27 mouse cellular contexts compared by ENCODE assay signal in genomic region chr15:98521245-98521644, GRCm38 (mm10). TPM values are rescaled to one million over a fixed set of nuclear protein-coding genes. Genes with fewer than 3 reads are reported as not detected.
"Had no signal": no experiment of that assay in that cellular context is flagged by ENCODE, and none has a peak within 500 bp of the region (broad histone marks: within the 10 kb centered on the region; RNA-seq: fewer than 3 reads in every experiment).

No protein-coding gene starts in this region.

- H3K9me3 ChIP-seq: kidney, embryonic 15.5 days; liver, embryonic 13.5 days; midbrain, embryonic 13.5 days; neural tube, embryonic 12.5 days; neural tube, embryonic 15.5 days; stomach, embryonic 15.5 days had no signal

- H3K4me3 ChIP-seq: kidney, embryonic 15.5 days; left cerebral cortex, adult 2 months; liver, embryonic 13.5 days; midbrain, embryonic 13.5 days; neural tube, embryonic 12.5 days; neural tube, embryonic 15.5 days; stomach, embryonic 15.5 days had no signal

- H3K9ac ChIP-seq: kidney, embryonic 15.5 days; liver, embryonic 13.5 days; midbrain, embryonic 13.5 days; neural tube, embryonic 12.5 days; neural tube, embryonic 15.5 days; stomach, embryonic 15.5 days had no signal

- H3K27me3 ChIP-seq: kidney, embryonic 15.5 days; liver, embryonic 13.5 days; midbrain, embryonic 13.5 days; neural tube, embryonic 12.5 days; neural tube, embryonic 15.5 days; stomach, embryonic 15.5 days had no signal

- ATAC-seq: midbrain, embryonic 13.5 days had no signal

- H3K4me1 ChIP-seq: kidney, embryonic 15.5 days; neural tube, embryonic 12.5 days; stomach, embryonic 15.5 days had no signal

- DNase-seq: kidney, adult 8-10 months; kidney, postnatal 10 days; kidney, postnatal 36 days; layer of hippocampus, postnatal 36 days; liver, embryonic 13.5 days; lung, adult 2 months; right cerebral cortex, postnatal 25 days; thymus, postnatal 36 days had no signal

- H3K4me2 ChIP-seq: kidney, embryonic 15.5 days; liver, embryonic 13.5 days; midbrain, embryonic 13.5 days; neural tube, embryonic 12.5 days; neural tube, embryonic 15.5 days; stomach, embryonic 15.5 days had no signal

- H3K27ac ChIP-seq: kidney, embryonic 15.5 days; left cerebral cortex, adult 2 months; liver, embryonic 13.5 days; macrophage; midbrain, embryonic 13.5 days; neural tube, embryonic 12.5 days; neural tube, embryonic 15.5 days; stomach, embryonic 15.5 days had no signal

RNA-seq across cellular contexts. Expression of gene Olfr279, which starts 29.0 kb away (rescaled TPM):
- total RNA-seq: layer of hippocampus, adult 8-10 months; layer of hippocampus, postnatal 10 days; layer of hippocampus, postnatal 36 days; left cerebral cortex, adult 2 months; left cerebral cortex, postnatal 10 days; left cerebral cortex, postnatal 36 days; liver, adult 2 months; megakaryocyte, adult 5-6 weeks; midbrain, postnatal 0 days had no signal
- polyA plus RNA-seq: kidney, embryonic 15.5 days; limb, embryonic 11.5 days; limb, embryonic 14.5 days; liver, adult 2 months; liver, embryonic 13.5 days; liver, embryonic 16.5 days; lung, embryonic 16.5 days; macrophage; midbrain, embryonic 13.5 days; midbrain, postnatal 0 days; neural tube, embryonic 12.5 days; neural tube, embryonic 15.5 days; stomach, embryonic 15.5 days; urinary bladder, adult 2 months had no signal

RNA-seq across cellular contexts. Expression of gene Lalba, which starts 38.7 kb away (rescaled TPM):
- total RNA-seq: layer of hippocampus, adult 8-10 months; layer of hippocampus, postnatal 10 days; layer of hippocampus, postnatal 36 days; left cerebral cortex, adult 2 months; left cerebral cortex, postnatal 10 days; left cerebral cortex, postnatal 36 days; liver, adult 2 months; megakaryocyte, adult 5-6 weeks; midbrain, postnatal 0 days had no signal
- polyA plus RNA-seq: kidney, embryonic 15.5 days; limb, embryonic 11.5 days; liver, adult 2 months; liver, embryonic 13.5 days; liver, embryonic 16.5 days; macrophage; midbrain, embryonic 13.5 days; midbrain, postnatal 0 days; neural tube, embryonic 12.5 days; neural tube, embryonic 15.5 days; stomach, embryonic 15.5 days; urinary bladder, adult 2 months had no signal

RNA-seq across cellular contexts. Expression of gene 4930415O20Rik, which starts 49.6 kb away (rescaled TPM):
- total RNA-seq: layer of hippocampus, adult 8-10 months; layer of hippocampus, postnatal 10 days; layer of hippocampus, postnatal 36 days; left cerebral cortex, adult 2 months; left cerebral cortex, postnatal 10 days; left cerebral cortex, postnatal 36 days; liver, adult 2 months; megakaryocyte, adult 5-6 weeks had no signal
- polyA plus RNA-seq: kidney, embryonic 15.5 days; liver, adult 2 months; liver, embryonic 13.5 days; liver, embryonic 16.5 days; lung, adult 2 months; lung, embryonic 16.5 days; macrophage; midbrain, embryonic 13.5 days; neural tube, embryonic 12.5 days; neural tube, embryonic 15.5 days; stomach, embryonic 15.5 days; urinary bladder, adult 2 months had no signal
